Mouse (Mus musculus) kidney, embryonic 14.5 days (tissue): ENCODE measurements at regions not wholly inside any gene's neighbourhood (a gene's known extent, or its start where the extent isn't known, plus 50 kb on each side); places are given as distances from the start of the nearest gene placed in this dataset.

Experiments
- ATAC-seq: fragments of 200-750 bp; cut with Nextera tagmentation; 2 replicates; pipeline ENCODE4 v1.8.0; 2017; ENCODE audit warnings: moderate number of reproducible peaks, mild to moderate bottlenecking, moderate TSS enrichment, moderate library complexity; ENCODE audit not compliant: low FRiP score, low TSS enrichment
- H3K27ac ChIP-seq: fragments of 300-500 bp; sonication (generic); 2 replicates; pipeline ENCODE4 v1.5.1; 2014; ENCODE audit warnings: low read depth, mild to moderate bottlenecking, low read length, moderate library complexity, mixed read lengths
- H3K27me3 ChIP-seq: fragments of 300-500 bp; sonication (generic); 2 replicates; pipeline ENCODE4 v1.6.1; 2014; ENCODE audit warnings: mild to moderate bottlenecking, low read length; ENCODE audit not compliant: control insufficient read depth, insufficient read depth
- H3K36me3 ChIP-seq: fragments of 300-500 bp; sonication (generic); 2 replicates; pipeline ENCODE4 v1.6.1; 2014; ENCODE audit warnings: low read length, mixed read lengths; ENCODE audit not compliant: control insufficient read depth, insufficient read depth
- H3K4me1 ChIP-seq: fragments of 300-500 bp; sonication (generic); 2 replicates; pipeline ENCODE4 v1.6.1; 2014; ENCODE audit warnings: low read length, mixed read lengths; ENCODE audit not compliant: control insufficient read depth, insufficient read depth
- H3K4me2 ChIP-seq: fragments of 300-500 bp; sonication (generic); replicated peaks from 2 replicates; pipeline ENCODE4 v1.6.1; 2014; ENCODE audit warnings: low read depth, mild to moderate bottlenecking, low read length
- H3K4me3 ChIP-seq: fragments of 300-500 bp; sonication (generic); 2 replicates; pipeline ENCODE4 v1.5.1; 2014; ENCODE audit warnings: mild to moderate bottlenecking, low read length
- H3K9ac ChIP-seq: fragments of 300-500 bp; sonication (generic); 2 replicates; pipeline ENCODE4 v1.6.1; 2014; ENCODE audit warnings: low read depth, mild to moderate bottlenecking, low read length, moderate library complexity
- H3K9me3 ChIP-seq: fragments of 300-500 bp; sonication (generic); 2 replicates; pipeline ENCODE4 v1.6.1; 2016; ENCODE audit warnings: low read length; ENCODE audit not compliant: control insufficient read depth
- WGBS: fragments of 180-500 bp; shearing (Covaris S2); extraction: QIAGEN DNeasy Blood & Tissue Kit; methylation state at CpG from one replicate; pipeline ENCODE4 v1.1.7; 2014; 5-methylcytosine and 5-hydroxymethylcytosine counted together

- no peak overlapping the region for H3K27ac ChIP-seq
- H3K4me3 ChIP-seq, result no peak overlapping the region
- no peaks in the 10 kb centered on the region for H3K36me3 ChIP-seq
- H3K27me3 ChIP-seq, result no peaks in the 10 kb centered on the region
- H3K9me3 ChIP-seq, result no peaks in the 10 kb centered on the region
- H3K4me1 ChIP-seq, result no peaks in the 10 kb centered on the region
- no peak overlapping the region for H3K9ac ChIP-seq
- no peak for ATAC-seq
- WGBS, result 68% methylated on average over 11 of the region's 11 CpGs
- H3K4me2 ChIP-seq, result no peak overlapping the region
Measured at GRCm38 (mm10) chr8:60825676-60826442, 64.4 kb upstream of the Hpf1 start.

GRCm38 (mm10) chr8:60827241-60827640 lies 63.0 kb upstream of the Hpf1 start:
- H3K9ac ChIP-seq, result no peak overlapping the region
- ATAC-seq, result no peak
- H3K27me3 ChIP-seq, result no peaks in the 10 kb centered on the region
- H3K4me3 ChIP-seq, result no peak overlapping the region
- no peaks in the 10 kb centered on the region for H3K4me1 ChIP-seq
- H3K27ac ChIP-seq, result no peak overlapping the region
- no peaks in the 10 kb centered on the region for H3K36me3 ChIP-seq
- no peak overlapping the region for H3K4me2 ChIP-seq
- 96% methylated on average over 8 of the region's 8 CpGs for WGBS
- no peaks in the 10 kb centered on the region for H3K9me3 ChIP-seq

GRCm38 (mm10) chr8:60829093-60829492 lies 61.1 kb upstream of the Hpf1 start:
- Histone ChIP-seq H3K27me3 (no peaks in the 10 kb centered on the region), H3K9ac (no peak overlapping the region), H3K4me3 (no peak overlapping the region), H3K27ac (no peak overlapping the region), H3K4me1 (no peaks in the 10 kb centered on the region), H3K4me2 (no peak overlapping the region), H3K36me3 (no peaks in the 10 kb centered on the region), H3K9me3 (no peaks in the 10 kb centered on the region)
- ATAC-seq, result no peak
- WGBS, result 90% methylated on average over 4 of the region's 4 CpGs

GRCm38 (mm10) chr8:60830556-60830955 lies 59.7 kb upstream of the Hpf1 start:
- Histone ChIP-seq H3K4me3 (no peak overlapping the region), H3K27ac (no peak overlapping the region), H3K27me3 (no peaks in the 10 kb centered on the region), H3K4me1 (no peaks in the 10 kb centered on the region), H3K4me2 (no peak overlapping the region), H3K9me3 (no peaks in the 10 kb centered on the region), H3K36me3 (no peaks in the 10 kb centered on the region), H3K9ac (no peak overlapping the region)
- WGBS, result 68% methylated on average over 1 of the region's 1 CpGs
- no peak for ATAC-seq

GRCm38 (mm10) chr8:60838526-60838925 lies 51.7 kb upstream of the Hpf1 start:
- no peak for ATAC-seq
- Histone ChIP-seq H3K27ac (no peak overlapping the region), H3K36me3 (no peaks in the 10 kb centered on the region), H3K4me2 (no peak overlapping the region), H3K4me3 (no peak overlapping the region), H3K27me3 (no peaks in the 10 kb centered on the region), H3K9ac (no peak overlapping the region), H3K4me1 (no peaks in the 10 kb centered on the region), H3K9me3 (no peaks in the 10 kb centered on the region)
- 4% methylated on average over 3 of the region's 3 CpGs for WGBS
